Comparison of ENCODE assay signal across 8 mouse cellular contexts in genomic region chr4:155563400-155564231, GRCm38 (mm10). TPM values are rescaled to one million over a fixed set of nuclear protein-coding genes. Genes with fewer than 3 reads are reported as not detected.
DNase-seq lines count a peak whose midpoint lies in the region; ATAC-seq lines count a peak whose summit lies in the region.

No protein-coding gene starts in this region.

- H3K36me3 ChIP-seq in hindbrain, embryonic 12.5 days, result peaks cover 29% of the 10 kb centered on the region

- no peaks in the 10 kb centered on the region for H3K9me3 ChIP-seq in hindbrain, embryonic 12.5 days (replicated peaks)

- WGBS in hindbrain, embryonic 12.5 days, result under 1% methylated on average over 69 of the region's 69 CpGs

- H3K27ac ChIP-seq in hindbrain, embryonic 12.5 days, result peak overlapping the region; percentile 92

- H3K27me3 ChIP-seq in hindbrain, embryonic 12.5 days, result no peaks in the 10 kb centered on the region

- H3K4me3 ChIP-seq in hindbrain, embryonic 12.5 days, result peak overlapping the region; percentile 80

- peak overlapping the region; percentile 82 for H3K4me2 ChIP-seq in hindbrain, embryonic 12.5 days (replicated peaks)

- H3K4me1 ChIP-seq in hindbrain, embryonic 12.5 days, result peaks cover 38% of the 10 kb centered on the region

- peak overlapping the region; percentile 83 for H3K9ac ChIP-seq in hindbrain, embryonic 12.5 days

- peak; percentile 97 for DNase-seq in NIH3T3 (ENCODE audit: low read depth)
- peak; percentile 98 for DNase-seq in cerebellum, postnatal 10 days
- DNase-seq in frontal cortex, postnatal 10 days (ENCODE audit: low spot score in 2 of 2), result peak; percentile 90 to 92
- DNase-seq in layer of hippocampus, postnatal 14 days (ENCODE audit: low spot score in 2 of 2), result peak; percentile 91 to 96
- peak; percentile 98 for DNase-seq in lung, postnatal 14 days
- peak; percentile 86 for DNase-seq in retina, adult 2 months (ENCODE audit: low read depth, low spot score)
- peak; percentile 98 to 100 for DNase-seq in thymus, postnatal 36 days

- ATAC-seq in hindbrain, embryonic 12.5 days (ENCODE audit: low FRiP score), result peak; percentile 97

RNA-seq across cellular contexts. Expression of gene Nadk, which starts 1.4 kb away (rescaled TPM):
- 89.0 and 92.4 TPM in 2 replicates for polyA plus RNA-seq in hindbrain, embryonic 12.5 days (2016; fragmentation: Nextera tagmentation; extraction: Ambion mirVana)
- total RNA-seq in layer of hippocampus, postnatal 14 days (2021), result 10 to 100 TPM; 61.0 to 68.9 TPM

RNA-seq across cellular contexts. Expression of gene Slc35e2, which starts 37.6 kb away (rescaled TPM):
- 16.4 and 16.6 TPM in 2 replicates for polyA plus RNA-seq in hindbrain, embryonic 12.5 days (2016; fragmentation: Nextera tagmentation; extraction: Ambion mirVana)
- 10 to 100 TPM; 41.4 to 46.1 TPM for total RNA-seq in layer of hippocampus, postnatal 14 days (2021)

Comparison
In these comparisons a context has a peak if more than half of its experiments do, and no peak if none do; other contexts are left out.
1. Peak in every context shown above with its lines: DNase-seq, ATAC-seq, H3K4me3 ChIP-seq and H3K27ac ChIP-seq.